Mouse (Mus musculus) left cerebral cortex, postnatal 10 days (tissue): ENCODE data around the gene Gm44973. TPM values are rescaled to one million over a fixed set of nuclear protein-coding genes. Genes with fewer than 3 reads are reported as not detected.
"Not testable (repeated sequence)": the region's sequence is repeated elsewhere in the genome, so short reads cannot be mapped to it uniquely, and the experiment has no call there.

ENCODE experiments used
- DNase-seq, 2 experiments: peaks; one replicate each; pipeline ENCODE4 v3.0.0; 2021 to 2022; ENCODE audit warnings: low spot score in 2 of 2, mixed read lengths in 1 of 2; ENCODE audit errors: extremely low spot score in 1 of 2
- intact Hi-C: fragments of 180-260 bp; cut with DNase I; formaldehyde crosslinking; loops from one replicate; pipeline ENCODE4 v1.15.1; 2025
- total RNA-seq, 2 experiments: library from RNA; stranded (reverse); gene quantifications; 2 replicates each; pipeline ENCODE4 v1.2.3; 2021

The Gm44973 gene
- total RNA-seq, 2 experiments from 2014 or later: not detected

DNA sequence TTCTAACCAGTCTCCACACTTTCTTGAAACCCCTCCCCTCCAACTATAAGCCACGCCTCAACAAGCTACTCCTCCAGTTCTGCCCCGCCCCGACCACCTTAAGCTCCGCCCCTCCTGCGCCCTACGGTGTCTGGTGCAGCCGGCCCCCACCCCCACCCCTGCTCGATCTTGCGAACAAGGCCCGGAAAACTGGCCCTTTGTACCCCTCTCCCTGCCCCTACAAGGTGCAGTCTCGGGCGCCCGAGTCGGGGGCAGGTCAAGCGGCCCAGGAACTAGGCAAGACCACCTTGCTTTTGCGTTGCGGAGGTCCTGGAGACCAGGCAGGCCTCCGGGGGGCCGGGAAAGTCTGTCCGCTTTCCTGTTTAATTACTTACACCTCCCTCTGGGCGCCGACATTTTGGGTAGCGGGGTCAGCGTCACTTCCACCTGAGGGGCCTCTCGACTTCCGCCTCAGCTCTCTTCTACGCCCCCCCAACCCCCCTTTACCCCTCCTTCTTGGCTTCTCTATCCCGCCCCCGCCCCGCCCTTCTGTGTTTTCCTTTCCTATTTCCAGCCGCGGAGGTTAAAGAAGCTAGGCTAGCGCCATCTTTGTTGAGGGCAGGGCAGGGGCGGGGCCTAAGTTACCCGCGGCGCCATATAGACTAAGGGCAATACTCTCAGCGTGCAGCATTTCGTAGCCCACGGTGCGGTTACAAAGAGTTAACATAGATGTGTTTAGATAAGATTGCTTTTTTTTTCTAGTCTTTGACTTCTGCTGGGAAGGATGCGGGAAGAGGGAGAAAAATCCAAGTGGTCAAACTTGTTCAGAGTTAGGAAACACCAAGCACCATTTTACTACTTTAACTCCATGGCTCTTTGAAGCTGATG lies 812 bp upstream of the Gm44973 start, which contains the start of the genes Zfp524 and Fiz1:
Gene Zfp524 (plus strand): TSS at position 165 of the 867 bp plus-strand sequence.
Gene Fiz1 (minus strand): TSS at position 447 of the 867 bp plus-strand sequence.
- peak; percentile 96 for DNase-seq
- intact Hi-C loops: no loop called here

DNA sequence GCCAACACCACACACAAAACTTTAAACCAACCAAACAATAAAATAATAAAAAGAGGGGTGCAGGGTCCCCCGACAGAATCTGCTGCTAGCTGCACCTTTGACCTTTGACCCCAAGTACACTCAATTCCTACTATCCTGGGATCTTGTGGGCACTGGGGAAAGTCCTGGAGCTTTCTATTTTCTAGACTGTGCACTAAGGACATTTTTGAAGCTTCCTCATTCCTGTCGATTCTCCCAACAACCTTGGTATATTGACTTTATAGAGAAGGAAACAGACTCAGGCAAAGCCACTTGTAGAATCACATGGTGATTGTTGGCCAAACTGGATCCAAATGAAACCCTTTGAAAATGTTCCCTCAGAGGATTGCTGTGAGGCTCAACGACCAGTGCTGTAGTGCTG lies 761 bp downstream of the Gm44973 start:
- no peak for DNase-seq
- intact Hi-C loops: no loop called here

DNA sequence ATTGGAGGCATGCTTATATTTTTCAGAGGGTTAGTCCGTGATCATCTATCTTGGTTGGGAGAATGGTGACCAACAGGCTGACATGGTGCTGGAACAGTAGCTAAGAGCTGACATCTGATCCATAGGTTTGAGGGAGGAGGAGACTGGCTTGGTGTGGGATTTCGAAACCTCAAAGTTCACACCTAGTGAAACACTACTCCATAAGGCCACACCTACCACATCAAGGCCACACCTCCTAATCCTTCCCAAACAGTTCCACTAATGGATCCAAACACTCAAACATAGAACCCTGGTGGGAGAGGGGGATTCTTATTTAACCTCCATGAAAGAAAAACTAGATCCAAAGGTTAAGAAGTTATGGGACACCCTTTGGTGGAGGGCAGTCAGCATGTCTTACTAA lies 1.6 kb downstream of the Gm44973 start:
- intact Hi-C loops: no loop called here

DNA sequence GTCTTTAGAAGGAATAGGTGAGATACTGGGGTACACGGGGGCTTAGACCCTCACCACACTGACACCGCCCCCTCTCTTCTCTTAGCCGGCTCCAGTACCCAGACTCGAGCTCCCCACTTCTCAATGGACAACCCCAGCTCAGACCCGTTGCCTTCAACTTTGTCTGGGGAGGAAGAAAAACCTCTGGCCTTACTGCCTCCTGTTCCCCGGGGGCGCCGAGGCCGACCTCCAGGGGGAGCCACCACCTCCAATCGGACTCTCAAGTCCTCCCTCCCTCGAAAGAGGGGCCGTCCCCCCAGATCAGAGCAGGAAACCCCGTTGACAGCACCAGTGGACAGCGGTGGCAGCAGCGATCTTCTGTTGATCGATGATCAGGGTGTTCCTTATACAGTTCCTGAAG lies 2.1 kb downstream of the Gm44973 start:
- intact Hi-C loops: no loop called here
- peak in 1 of 2 experiments; percentile 73 for DNase-seq

More for the DNA sequence above, 1.6 kb downstream of the Gm44973 start:
- DNase-seq: no peak

DNA sequence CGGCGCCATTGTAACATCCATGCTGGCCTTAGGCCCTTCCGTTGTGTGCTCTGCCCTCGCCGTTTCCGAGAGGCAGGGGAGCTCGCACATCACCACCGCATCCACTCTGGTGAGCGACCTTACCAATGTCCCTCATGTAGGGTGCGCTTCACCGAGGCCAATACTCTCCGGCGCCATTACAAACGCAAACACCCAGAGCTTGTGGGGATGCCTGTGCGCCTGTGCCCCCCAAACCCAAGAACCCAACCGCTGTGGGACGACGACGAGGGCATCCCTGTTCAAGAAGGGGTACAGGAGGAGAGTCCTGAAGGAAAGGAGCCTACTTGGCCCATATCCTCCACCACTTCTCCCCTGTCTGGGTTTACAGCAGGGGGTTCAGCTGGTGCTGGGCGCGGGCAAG lies 2.6 kb downstream of the Gm44973 start:
- intact Hi-C loops: no loop called here
- peak in 1 of 2 experiments; percentile 27 for DNase-seq

DNA sequence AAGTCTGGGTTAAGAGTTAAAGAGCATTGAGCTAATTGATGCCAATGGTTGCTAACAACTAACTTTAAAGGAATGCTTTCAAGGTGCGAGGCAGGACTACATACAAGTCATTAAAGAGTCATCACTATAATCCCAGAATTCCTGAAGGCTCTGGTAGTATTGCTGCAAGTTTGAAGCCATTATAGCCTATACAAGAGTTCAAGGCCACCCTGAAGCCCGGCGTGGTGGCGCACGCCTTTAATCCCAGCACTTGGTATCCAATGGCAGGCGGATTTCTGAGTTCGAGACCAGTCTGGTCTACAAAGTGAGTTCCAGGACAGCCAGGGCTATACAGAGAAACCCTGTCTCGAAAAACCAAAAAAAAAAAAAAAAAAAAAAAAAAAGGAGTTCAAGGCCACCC lies 4.3 kb downstream of the Gm44973 start:
- intact Hi-C loops, DNase-seq: not testable (repeated sequence)

DNA sequence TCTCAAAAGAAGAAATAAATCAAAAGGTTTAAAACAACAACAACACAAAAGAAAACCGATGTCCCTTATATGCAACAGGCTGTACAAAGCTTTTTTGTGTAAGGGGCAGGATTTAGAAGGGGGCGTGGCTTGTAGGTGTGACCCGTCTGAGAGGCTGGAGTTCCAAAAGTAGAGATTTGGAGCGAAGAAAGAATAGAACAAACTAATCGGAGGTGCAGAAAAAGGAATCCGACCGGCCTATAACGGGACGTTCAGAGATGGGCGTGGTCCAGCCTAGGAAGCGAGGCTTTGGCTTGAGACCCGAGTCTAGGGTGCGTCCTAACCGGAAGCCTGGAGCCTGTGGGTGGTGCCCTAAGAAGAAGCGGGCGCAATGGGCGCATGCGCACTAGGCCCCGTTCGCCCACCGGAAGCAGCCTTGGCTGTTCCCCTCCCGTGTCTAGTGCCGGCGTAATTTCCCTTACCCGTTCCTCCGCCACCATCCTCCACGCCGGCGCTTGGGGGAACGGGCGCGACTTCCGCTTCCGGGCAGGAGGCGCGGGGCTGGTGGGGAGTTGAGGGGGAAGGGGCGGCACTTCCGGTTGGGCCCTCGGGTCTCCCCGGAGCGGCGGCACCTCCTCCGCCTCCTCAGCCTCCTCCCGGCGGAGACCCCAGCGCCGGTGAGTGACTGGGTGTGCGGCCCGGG lies 4.8 kb downstream of the Gm44973 start, which contains the start of the genes Zfp865 and Ccdc106:
Gene Zfp865 (plus strand): TSS at position 377 of the 682 bp plus-strand sequence.
Gene Ccdc106 (plus strand): TSS at position 554 of the 682 bp plus-strand sequence.
- intact Hi-C loops: no loop called here
- DNase-seq: peak; percentile 99 to 100

DNA sequence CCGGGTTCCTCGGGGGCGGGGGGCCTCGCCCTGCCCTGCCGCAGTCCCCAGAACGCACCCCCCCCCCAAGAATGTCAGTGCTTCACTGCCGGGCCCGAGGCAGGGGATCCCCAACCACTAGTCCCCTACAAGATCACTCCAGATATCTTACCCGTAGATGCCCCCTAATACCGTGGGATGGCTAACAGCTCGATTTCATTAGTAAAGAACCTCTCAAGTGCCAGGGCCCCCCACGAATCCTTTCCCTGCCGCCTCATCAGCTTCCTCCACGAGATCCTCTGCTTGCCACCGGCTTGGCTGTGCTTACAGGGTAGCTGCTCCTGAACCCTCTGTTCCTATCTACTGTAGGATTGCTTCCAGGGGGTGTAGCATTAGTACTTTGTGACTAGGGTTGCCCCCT lies 5.4 kb downstream of the Gm44973 start:
- no peak for DNase-seq
- intact Hi-C loops: no loop called here

DNA sequence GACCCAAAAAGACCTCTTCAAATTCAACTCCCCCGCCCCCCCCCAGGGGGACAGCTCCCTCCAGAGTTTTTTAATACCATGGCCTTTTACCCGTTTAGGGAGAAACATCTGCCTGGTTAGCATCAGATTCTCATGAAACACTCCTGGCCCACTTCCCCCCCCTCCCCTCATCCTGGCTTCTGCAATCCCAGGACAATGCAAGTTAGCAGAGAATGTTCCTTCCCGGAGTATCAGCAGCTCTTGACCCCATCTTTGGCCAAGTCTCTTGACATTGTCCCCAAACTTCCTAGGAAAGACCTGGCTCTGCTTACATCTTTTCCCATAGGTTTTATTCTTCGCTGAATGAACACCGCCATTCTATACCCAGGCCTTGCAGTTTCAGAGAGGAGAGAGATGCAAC lies 5.9 kb downstream of the Gm44973 start:
- peak in 1 of 2 experiments; percentile 25 for DNase-seq
- intact Hi-C loops: no loop called here

DNA sequence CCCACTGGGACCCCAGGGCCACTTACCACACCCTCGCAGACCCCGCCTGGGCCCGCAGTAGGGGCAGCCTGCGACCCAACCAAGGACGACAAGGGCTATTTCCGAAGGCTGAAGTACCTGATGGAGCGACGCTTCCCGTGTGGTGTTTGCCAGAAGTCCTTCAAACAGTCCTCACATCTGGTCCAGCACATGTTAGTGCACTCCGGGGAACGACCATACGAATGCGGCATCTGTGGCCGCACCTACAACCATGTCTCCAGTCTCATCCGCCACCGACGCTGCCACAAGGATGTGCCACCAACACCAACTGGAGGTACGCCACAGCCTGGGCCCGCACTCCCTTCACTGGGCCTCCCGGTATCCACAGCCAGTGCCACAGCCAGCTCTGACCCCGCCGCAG lies 14.2 kb downstream of the Gm44973 start:
- DNase-seq: no peak
- intact Hi-C loops: no loop called here

DNA sequence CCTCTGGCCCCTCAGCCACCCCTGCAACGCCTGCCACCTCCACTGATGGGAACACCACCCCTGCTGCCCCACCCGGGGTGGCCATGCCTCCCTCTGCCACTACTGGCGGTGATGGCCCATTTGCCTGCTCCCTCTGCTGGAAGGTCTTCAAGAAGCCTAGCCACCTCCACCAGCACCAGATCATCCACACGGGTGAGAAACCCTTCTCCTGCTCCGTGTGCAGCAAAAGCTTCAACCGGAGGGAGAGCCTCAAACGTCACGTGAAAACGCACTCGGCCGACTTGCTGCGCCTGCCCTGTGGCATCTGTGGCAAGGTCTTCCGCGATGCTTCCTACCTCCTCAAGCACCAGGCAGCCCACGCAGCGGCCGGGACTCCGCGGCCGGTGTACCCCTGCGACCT lies 14.7 kb downstream of the Gm44973 start:
- peak in 1 of 2 experiments; percentile 37 for DNase-seq
- intact Hi-C loops: no loop called here

DNA sequence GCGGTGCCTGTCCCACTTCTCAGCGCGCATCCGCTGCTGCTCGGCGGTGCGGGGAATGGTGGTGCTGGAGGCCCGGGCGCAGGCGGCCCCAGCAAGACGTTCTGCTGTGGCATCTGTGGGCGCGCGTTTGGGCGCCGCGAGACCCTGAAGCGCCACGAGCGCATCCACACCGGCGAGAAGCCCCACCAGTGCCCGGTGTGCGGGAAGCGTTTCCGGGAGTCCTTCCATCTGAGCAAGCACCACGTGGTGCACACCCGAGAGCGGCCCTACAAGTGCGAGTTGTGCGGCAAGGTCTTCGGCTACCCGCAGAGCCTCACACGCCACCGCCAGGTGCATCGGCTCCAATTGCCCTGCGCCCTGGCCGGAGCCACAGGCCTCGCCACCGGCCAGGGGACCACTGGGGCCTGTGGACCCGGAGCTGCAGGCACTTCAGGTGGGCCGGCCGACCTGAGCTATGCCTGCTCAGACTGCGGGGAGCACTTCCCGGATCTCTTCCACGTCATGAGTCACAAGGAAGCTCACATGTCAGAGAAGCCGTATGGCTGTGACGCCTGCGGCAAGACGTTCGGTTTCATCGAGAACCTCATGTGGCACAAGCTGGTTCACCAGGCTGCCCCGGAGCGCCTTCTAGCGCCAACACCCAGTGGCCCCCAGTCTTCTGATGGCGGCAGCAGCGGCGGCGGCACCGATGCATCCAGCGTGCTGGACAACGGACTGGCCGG lies 15.4 kb downstream of the Gm44973 start:
- intact Hi-C loops: no loop called here
- peak in 1 of 2 experiments; percentile 36 for DNase-seq

DNA sequence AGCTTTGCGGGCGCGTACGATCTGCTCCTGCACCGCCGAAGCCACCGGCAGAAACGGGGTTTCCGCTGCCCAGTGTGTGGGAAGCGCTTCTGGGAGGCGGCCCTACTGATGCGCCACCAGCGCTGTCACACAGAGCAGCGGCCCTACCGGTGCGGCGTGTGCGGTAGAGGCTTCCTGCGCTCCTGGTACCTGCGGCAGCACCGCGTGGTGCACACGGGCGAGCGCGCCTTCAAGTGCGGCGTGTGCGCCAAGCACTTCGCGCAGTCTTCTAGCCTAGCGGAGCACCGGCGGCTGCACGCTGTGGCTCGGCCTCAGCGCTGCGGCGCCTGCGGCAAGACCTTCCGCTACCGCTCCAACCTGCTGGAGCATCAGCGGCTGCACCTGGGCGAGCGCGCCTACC lies 16.2 kb downstream of the Gm44973 start:
- DNase-seq: no peak
- intact Hi-C loops: no loop called here

DNA sequence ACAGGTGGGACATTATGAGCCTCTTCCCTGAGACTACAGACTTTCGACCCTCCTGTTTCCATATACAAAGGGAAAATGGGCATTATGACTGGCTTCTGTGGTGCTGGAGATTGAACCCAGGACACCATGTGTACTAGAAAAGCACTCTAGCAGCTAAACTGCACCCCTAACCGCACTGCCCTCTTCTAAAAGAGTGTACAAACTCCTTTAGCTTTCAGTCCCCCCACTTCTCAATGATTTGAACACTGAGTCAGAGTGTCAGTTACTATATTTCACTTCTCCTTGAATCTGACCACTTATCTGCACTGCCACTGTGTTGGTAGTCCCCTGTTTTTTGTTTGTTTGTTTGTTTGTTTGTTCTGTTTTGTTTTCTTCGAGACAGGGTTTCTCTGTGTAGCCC lies 18.5 kb downstream of the Gm44973 start, which contains the start of gene 4632433K11Rik:
Gene 4632433K11Rik (plus strand): TSS at position 301 of the 400 bp plus-strand sequence.
- DNase-seq: no peak
- intact Hi-C loops: no loop called here

DNA sequence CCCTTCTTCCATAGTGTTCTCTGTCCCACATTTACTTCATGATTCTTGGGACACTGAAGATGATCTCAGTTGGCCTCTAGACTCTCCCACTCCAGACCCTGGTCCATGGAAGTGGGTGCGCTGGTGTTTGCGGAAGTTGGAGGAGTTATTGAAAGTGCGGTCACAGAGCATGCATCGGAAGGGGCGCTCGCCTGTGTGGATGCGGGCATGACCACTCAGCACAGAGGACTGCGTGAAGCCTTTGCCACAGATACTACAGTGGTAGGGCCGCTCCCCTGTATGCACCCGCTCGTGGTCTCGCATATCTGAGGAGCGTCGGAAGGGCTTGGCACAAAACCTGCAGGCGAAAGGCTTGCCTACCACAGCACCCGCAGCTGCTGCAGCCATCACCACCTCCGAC lies 20.3 kb downstream of the Gm44973 start:
- DNase-seq: peak in 1 of 2 experiments; percentile 30
- intact Hi-C loops: no loop called here

DNA sequence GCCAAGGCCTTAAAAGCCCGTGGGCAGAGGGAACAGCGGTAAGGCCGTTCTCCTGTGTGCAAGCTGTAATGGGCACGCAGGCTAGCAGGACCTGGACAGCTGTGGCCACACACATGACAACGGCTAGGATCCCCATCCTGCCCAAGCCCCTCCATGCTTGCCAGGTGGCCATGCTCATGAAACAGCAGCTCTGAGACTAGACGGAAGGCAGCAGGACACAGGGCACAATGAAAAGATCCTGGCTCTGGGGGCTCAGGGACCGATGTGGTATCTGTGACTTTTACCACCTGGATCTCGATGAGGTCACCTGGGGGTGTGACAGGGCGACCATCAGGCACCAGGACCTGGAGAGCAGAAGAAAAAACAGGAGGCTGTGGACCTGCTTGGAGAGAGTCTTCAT lies 20.8 kb downstream of the Gm44973 start:
- no peak for DNase-seq
- intact Hi-C loops: no loop called here

DNA sequence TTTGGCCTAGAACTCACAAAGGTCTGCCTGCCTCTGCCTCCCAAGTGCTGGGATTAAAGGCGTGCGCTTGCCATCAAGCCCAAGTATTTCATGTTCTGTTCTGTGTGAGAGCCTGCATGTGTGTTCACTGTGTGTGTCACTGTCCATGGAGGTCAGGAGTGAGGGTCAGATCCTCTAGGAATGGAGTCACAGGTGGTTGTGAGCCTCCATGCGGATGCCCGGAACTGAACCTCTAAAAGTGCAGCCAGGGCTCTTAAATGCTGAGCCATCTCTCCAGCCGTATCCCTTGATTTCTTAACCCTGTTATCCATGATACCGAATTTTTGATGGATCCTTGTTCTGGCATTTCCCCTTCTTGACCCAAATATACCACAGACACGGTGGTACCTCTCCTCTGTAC lies 21.7 kb downstream of the Gm44973 start:
- intact Hi-C loops: no loop called here
- DNase-seq: no peak

DNA sequence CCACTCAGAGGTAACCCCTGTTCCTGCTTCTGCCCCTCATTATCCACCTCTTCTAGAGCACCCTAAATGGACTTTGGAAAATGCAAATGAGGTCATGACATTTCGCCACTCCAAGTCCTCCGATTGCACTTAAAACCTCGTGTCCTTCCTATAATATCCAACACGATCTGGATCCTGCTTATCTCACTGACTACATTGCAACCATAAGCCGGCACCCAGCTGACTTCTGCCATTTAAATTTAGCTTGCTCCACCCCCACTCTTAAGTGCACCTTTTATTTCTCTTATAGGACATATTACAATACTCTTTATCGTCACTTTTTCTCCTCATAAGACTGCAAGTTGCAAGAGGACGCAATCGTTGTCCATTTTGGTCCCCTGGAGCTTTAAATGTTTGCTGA lies 22.2 kb downstream of the Gm44973 start:
- no peak for DNase-seq
- intact Hi-C loops: no loop called here

DNA sequence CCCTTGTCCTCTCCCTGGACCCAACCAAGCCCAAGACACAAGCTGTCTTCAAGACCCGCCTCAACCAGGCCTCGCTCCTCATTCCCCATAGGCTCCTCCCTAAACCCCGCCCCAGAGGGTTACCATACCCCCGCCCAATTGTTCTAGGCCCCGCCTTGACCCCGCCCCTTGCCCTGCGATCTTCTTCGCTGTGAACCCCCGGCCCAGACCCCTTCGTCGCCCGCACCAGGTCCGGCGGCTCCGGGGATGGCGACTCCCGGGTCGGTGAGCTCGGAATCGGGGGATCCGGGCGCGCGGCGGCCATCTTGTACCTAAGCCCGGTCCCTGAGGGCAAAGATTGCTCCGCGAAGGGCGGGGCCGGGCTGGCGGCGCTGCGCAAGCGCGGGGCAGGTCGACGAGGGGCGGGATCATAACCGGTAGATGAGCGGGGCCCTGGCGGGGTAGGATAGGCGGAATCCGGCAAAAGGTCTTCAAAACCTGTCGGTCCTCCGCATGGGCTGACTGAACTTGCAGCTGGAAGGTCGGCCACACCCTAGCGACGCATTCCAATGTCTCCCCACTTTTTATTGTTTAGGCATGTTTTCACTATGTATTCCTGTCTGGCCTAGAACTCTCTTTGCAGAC lies 22.9 kb downstream of the Gm44973 start, which contains the start of gene Zfp784:
Gene Zfp784 (minus strand): TSS at position 338 of the 624 bp plus-strand sequence.
- intact Hi-C loops: no loop called here
- peak; percentile 82 to 96 for DNase-seq
